ENCODE assay signal across 9 mouse cellular contexts in the genomic region with DNA sequence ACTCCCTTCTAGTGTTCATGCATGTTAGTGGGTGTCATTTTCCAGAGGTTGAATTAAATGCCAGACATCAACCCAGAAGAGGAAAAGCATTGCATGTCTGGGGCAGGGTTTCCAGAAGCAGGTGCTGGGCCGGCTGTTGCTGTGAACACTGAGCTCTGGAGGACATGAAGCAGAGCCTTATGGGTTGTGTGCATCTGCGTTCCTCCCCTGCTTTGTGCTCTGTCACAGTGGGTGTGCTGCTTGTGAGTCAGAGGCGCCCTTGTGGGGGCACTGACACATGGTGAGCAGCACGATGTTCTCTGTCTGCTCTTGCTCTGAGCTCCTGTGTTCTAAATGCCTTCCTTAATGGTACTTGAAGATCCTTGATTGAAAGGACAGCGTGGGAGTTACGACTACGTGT.
DNase-seq lines count a peak whose midpoint lies in the region; TF ChIP-seq lines count a peak whose summit lies in the region.
"Had no signal": no experiment of that assay in that cellular context is flagged by ENCODE, and none has a peak within 500 bp of the region (broad histone marks: within the 10 kb centered on the region; RNA-seq: fewer than 3 reads in every experiment).

No protein-coding gene starts in this region.

- intact Hi-C loops in left cerebral cortex, postnatal 36 days (cut with DNase I): no loop called here

- DNase-seq in cerebellum, adult 9-10 months: peak; percentile 11
- DNase-seq in cerebellum, postnatal 36 days: no peak
- peak; percentile 49 for DNase-seq in brain, embryonic 14.5 days (ENCODE audit: low read depth)
- DNase-seq in layer of hippocampus, adult 11-12 months (ENCODE audit: low spot score): peak; percentile 73
- peak; percentile 55 to 62 for DNase-seq in left cerebral cortex, postnatal 36 days (ENCODE audit: low spot score in 2 of 2)
- no peak for DNase-seq in gastrocnemius, adult 18-20 months (ENCODE audit: low spot score)
- no peak for DNase-seq in thymus, postnatal 10 days (ENCODE audit: low spot score in 2 of 2)
- DNase-seq in spleen, postnatal 14 days (ENCODE audit: low spot score in 2 of 2): no peak
- DNase-seq: heart, postnatal 10 days had no signal

- no peak for TF ChIP-seq POLR2A in brain, embryonic 14.5 days (IDR thresholded peaks at IDR 0.05; ENCODE audit: borderline replicate concordance, extremely low read depth, insufficient read depth, insufficient read length, poor library complexity, severe bottlenecking)

- no peak for TF ChIP-seq CTCF in brain, embryonic 14.5 days (IDR thresholded peaks at IDR 0.05; ENCODE audit: borderline replicate concordance, extremely low read depth, insufficient read depth, insufficient read length)

Comparison
In these comparisons a context has a peak if more than half of its experiments do, and no peak if none do; other contexts are left out.
1. DNase-seq: peak in cerebellum, adult 9-10 months (single experiment), brain, embryonic 14.5 days (single experiment), layer of hippocampus, adult 11-12 months (single experiment) and left cerebral cortex, postnatal 36 days (2 of 2); none in cerebellum, postnatal 36 days (0 of 2), gastrocnemius, adult 18-20 months (single experiment), thymus, postnatal 10 days (0 of 2) and spleen, postnatal 14 days (0 of 2).